Mouse (Mus musculus) brain, embryonic 14.5 days (tissue): ENCODE measurements around the gene Vapb. TPM values are rescaled to one million over a fixed set of nuclear protein-coding genes. Genes with fewer than 3 reads are reported as not detected.
A peak's percentile ranks its signal among the peaks of the same experiment; 100 is the strongest.

Source experiments
- DNase-seq: peaks from one replicate; pipeline ENCODE4 v3.0.0-alpha.2; 2011; ENCODE audit warnings: low read depth
- CTCF ChIP-seq: fragments of 200-500 bp; IDR thresholded peaks from 2 replicates; pipeline ENCODE4 v1.5.1; 2012; ENCODE audit warnings: inconsistent platforms, mild to moderate bottlenecking, moderate library complexity, borderline replicate concordance; ENCODE audit not compliant: insufficient read depth, insufficient read length; ENCODE audit errors: extremely low read depth
- POLR2A ChIP-seq: fragments of 200-500 bp; IDR thresholded peaks from 2 replicates; pipeline ENCODE4 v1.6.1; 2012; ENCODE audit warnings: mild to moderate bottlenecking, inconsistent platforms, borderline replicate concordance; ENCODE audit not compliant: poor library complexity, insufficient read depth, insufficient read length, severe bottlenecking; ENCODE audit errors: extremely low read depth
- polyA plus RNA-seq: library from polyadenylated mRNA; depleted of rRNA; stranded (reverse); fragments of >200 nt; gene quantifications from 2 replicates; pipeline ENCODE4 v1.2.3, GENCODE M21; 2012

Gene Vapb
- polyA plus RNA-seq, 1 experiment: 42.5 TPM

DNA sequence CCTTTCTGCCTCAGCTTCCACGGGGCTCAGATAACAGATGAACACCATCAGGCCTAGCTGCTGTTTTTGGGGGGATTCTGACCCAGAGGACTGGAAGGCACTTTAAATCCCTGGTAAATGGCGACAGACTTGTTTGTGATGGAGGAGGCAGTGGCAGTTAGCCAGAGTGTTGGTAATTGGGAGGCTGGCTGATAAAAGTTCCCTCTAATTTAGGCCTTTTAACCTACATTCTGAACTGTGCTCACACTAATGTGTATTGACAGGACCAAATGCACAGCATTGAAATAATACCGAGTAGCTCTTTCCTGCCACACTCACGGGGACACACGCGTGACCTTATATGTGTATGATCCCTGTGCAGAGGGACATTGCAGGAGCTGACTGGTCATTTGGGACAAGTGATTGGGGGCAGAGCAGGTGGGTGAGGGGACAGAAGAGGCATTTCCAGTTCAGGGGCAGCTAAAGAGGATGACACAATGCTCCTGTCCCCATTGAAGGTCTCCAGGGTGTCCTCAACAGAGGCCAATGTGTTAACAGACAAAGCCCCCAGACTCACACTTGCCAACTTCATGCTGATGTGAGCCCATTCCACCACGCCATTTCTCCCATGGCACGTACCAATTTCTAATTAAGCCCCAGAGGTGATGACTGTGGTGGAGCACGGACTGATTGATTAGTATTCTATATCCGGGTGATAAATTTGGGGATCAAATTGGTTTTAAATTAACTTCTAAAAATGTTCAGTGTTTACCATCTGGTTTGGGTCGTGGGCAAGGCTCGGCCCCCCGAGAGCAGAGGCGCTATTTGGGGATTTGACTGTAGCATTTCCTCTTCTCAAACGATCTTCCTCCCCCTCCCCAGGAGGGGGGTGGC, 58.7 kb downstream of the Vapb start:
- peak; percentile 61 for DNase-seq
- TF ChIP-seq POLR2A: no peak
- TF ChIP-seq CTCF: no peak

DNA sequence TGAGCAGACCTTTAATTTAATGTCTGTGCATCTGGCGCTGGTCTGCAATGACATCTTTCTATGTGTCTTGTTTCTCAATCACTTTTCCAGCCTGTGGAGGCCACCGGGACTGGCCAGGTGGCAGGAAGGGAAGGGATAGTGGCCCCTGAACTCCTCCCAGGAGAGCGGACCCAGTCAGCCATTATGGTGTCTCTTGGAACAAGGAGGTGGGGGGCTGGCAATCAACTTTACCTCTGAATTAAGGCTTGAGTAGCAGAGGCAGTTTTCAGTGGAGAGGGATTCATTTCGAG, 59.3 kb downstream of the Vapb start:
- no peak for DNase-seq
- TF ChIP-seq POLR2A: no peak
- TF ChIP-seq CTCF: no peak

DNA sequence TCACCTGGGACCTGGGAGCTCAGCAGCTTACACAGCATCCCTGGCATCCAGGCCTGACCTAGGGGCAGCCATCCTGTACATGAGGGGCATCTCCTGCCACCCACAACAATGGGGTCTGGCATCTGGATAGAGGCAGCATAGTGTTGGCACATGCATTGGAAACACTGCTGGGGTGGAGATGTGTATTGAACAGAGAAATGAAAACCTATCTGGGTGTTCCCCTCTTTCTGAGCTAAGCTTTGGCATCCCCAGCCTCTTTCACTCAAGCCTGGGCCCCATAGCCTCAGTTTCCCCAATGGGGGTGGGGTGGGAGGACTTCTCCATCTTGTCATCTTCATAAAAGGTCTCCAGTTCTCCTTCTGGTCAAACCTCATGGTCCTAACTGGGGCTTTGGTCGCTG, 62.2 kb downstream of the Vapb start:
- TF ChIP-seq POLR2A: no peak
- DNase-seq: no peak

DNA sequence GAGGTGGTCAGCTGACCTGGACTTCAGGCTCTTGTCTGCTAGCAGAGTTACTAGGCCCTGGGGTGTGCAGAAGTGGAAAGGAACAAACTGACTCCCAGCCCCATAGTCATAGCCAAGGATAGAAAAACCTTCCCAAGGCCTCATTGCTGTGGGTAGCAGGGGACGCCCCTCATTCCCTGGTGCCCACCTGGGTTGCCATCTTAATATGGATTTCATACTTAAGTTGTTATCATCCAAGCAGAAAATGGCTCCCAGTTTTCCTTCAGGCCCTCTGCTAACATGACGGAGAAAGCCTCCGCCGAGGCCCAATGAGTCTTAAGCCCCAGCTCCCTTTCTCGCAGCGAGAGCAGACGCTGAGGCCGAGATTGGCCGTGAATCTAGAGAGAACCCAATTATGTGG, 63.3 kb downstream of the Vapb start:
- no peak for DNase-seq

DNA sequence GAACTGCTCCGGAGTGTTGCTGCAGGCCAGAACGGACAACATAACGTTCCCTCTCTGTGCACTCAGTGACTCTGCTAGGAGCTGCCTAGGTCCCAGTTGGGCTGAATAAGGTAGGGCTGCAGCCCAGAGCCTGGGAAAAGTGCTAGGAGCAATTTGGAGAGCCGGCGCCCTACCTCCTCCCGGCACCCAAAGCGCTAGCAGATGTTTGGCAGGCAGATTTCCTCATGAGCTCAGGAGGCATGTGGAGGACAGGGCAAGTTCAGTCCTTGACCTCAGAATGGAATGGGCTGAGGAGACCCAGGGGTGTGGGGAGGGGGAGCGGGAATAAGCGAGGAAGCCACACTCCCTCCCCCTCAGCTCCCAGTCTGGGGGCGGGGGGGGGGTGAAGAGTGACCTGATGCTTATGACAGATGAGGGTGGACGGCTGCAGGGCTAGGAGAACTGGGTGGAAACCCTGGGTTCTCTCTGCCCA, 64.1 kb downstream of the Vapb start:
- no peak for DNase-seq

More for the DNA sequence above, 63.3 kb downstream of the Vapb start:
- TF ChIP-seq CTCF (no peak), POLR2A (no peak)

DNA sequence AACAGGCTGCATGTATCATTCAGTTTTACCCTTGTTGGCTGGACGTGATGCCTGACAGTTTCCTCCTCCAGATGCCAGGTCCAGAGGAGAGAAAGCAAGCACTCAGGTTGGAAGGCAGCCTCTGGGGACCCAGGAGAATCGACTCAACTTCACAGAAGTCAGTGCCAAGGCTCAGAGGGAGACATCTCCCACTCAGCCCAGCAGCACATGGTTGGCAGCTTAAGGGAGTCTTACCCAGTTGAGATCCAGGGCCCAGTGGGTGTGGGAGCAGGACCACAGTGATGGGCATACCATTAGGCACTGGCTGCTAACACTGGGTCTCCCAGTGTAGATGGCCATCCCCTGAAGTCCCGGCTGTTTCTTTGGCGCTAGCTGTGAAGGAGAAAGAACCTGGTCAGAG, 64.9 kb downstream of the Vapb start:
- no peak for DNase-seq
- TF ChIP-seq CTCF (no peak), POLR2A (no peak)

More for the DNA sequence above, 64.1 kb downstream of the Vapb start:
- no peak for TF ChIP-seq POLR2A
- TF ChIP-seq CTCF: no peak

DNA sequence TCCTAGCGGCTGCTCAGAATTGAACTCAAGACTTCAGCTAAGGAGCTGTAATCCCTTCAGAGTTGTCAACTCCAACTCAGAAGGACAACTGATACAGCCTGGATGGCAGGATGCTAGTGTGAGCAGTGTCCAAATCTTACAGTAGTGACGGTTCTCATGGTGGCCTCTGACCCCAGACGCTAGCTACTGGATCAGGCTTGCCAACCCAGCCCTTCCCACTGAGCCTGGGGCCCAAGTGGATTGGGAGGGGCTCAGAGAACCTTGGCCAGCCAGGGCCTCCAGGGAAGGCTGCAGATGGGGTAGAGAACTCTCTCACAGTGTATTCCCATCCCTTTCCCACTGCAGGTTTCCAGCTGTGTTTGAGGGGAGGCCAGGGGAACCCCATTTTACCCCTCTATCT, 65.6 kb downstream of the Vapb start:
- DNase-seq: no peak
- TF ChIP-seq CTCF: no peak

DNA sequence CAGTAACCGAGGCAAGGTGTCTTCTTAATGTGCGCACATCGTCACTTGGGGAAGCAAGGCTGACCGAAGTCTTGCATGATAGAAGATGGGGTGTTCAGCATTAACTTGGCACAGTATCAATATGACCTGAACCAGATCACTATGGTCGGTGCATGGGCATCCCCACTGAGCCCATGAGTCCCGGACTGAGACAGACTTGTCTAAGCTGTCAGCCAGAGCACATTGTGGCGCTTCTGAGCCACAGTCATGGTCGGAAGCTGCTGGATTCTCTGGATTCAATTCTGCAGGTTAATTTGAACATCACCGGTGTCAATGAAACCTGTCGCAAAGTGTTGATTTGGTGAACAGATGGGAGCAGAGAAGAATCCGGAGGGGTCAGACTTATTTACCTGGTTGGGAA, 66.5 kb downstream of the Vapb start:
- TF ChIP-seq POLR2A (no peak), CTCF (no peak)
- DNase-seq: no peak

DNA sequence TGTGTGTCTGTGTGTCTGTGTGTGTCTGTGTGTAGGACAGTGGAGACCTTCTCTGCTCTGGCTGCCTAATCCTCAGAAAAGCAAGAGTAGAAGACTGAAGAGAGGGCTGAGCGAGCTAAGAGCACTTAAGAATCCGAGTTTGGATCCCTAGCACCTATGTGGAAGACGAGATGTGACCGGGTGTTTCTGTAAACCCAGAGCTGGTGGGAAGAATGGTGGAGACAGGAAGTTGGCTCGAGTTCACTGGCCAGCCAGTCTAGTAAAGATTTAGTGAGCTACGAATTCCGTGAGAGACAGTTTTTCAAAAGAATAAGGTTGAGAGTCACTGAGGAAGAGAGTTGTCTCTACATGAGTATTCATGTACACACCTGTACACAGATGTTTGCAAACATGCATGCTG, 69.3 kb downstream of the Vapb start:
- no peak for DNase-seq
- TF ChIP-seq POLR2A (no peak), CTCF (no peak)

DNA sequence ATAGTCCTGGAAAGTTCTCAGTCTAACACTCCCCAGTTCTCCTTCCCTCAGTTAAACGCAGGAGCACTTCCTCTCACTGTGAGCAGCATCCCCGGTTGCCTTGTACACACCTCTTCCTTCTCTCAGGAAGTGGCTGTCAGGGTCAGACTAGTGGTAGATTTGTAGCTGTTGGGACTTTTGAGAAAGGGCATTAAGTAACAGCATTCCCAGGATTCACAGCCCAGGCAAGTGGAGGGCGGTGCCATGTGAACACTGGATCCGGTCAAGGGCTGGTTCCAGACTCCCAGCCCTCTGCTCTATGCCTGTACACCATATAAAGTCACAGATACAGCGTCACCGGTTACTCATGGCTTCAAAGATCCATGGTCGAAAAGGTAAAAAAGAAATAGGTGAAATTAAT, 71.6 kb downstream of the Vapb start:
- TF ChIP-seq POLR2A (no peak), CTCF (no peak)

DNA sequence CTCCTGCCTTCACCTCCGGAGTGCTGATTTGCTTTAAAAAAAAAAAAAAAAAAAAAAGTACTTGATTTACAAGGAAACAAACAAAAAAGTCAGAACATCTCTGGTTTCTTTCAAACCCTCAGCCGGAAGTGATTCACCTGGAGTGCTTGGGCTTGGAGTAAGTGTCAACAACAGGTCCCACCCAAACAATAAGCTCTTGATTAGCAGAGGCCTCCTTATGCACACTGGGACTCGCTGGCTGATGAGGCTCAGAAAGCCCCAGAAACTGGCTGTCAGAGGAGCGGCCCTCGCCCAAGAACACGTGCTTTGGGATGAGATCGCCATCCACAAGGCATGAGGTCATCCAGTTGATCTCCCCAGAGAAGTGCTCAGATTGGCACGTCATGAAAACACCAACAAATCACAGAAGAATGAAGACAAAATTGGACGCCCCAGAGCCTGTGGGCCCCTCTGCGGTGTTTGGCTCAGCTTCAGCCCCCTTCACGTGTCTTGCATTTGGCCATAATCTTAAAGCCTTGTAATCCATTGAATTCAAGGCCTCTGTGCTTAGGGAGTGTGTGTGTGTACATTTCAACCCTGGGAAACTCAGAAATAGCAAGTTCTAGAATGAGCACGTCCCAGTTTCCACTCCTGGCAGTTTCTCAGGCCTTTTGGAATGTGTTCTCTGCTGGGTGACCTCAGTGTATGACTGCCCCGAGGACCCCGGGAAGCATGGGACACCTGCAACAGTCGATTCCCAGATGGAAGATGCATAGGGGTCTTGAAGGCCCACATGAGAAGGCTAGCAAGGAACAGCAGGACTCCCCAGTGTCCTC, 72.9 kb downstream of the Vapb start:
- DNase-seq: peak; percentile 45
- TF ChIP-seq CTCF (no peak), POLR2A (no peak)

More for the DNA sequence above, 71.6 kb downstream of the Vapb start:
- DNase-seq: no peak

DNA sequence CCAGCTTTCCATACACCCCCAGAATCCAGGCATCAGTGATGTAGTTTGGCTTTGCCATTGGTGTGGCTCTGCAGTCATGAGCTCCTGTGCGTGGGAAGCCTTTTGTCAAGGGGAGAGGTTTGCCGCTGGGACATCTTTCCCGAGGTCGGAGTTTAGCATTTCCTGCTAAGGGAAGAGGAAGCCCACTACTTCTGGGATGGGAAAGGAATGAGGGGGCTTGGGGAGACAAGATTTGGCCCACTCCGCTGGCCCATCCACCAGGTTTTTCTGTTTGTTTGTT, 73.5 kb downstream of the Vapb start:
- no peak for DNase-seq
- no peak for TF ChIP-seq CTCF
- no peak for TF ChIP-seq POLR2A
